Mouse (Mus musculus) embryonic fibroblast, embryonic 13.5 days (primary cell): ENCODE measurements at regions not wholly inside any gene's neighbourhood (a gene's known extent, or its start where the extent isn't known, plus 50 kb on each side); places are given as distances from the start of the nearest gene placed in this dataset.

ENCODE experiments used
- H3K27ac ChIP-seq: 2 replicates; pipeline ENCODE4 v1.5.1; 2012; ENCODE audit warnings: low read length, control low read depth, inconsistent platforms; ENCODE audit not compliant: insufficient read depth
- H3K4me1 ChIP-seq: 2 replicates; pipeline ENCODE4 v1.6.1; 2011; ENCODE audit warnings: low read length; ENCODE audit not compliant: control insufficient read depth, insufficient read depth
- H3K4me3 ChIP-seq: 2 replicates; pipeline ENCODE4 v1.5.1; 2011; ENCODE audit warnings: mild to moderate bottlenecking, control low read depth, low read length; ENCODE audit not compliant: insufficient read depth
- CTCF ChIP-seq: IDR thresholded peaks from 2 replicates; pipeline ENCODE4 v1.5.1; 2011; ENCODE audit warnings: mild to moderate bottlenecking, control low read depth, low read length, moderate library complexity, borderline replicate concordance; ENCODE audit not compliant: insufficient read depth
- POLR2A ChIP-seq: IDR thresholded peaks from 2 replicates; pipeline ENCODE4 v1.6.1; 2011; ENCODE audit warnings: low read depth, mild to moderate bottlenecking, control low read depth, low read length, moderate library complexity

- no peak for TF ChIP-seq CTCF
- TF ChIP-seq POLR2A: no peak
- Histone ChIP-seq H3K27ac (no peak overlapping the region), H3K4me1 (no peaks in the 10 kb centered on the region), H3K4me3 (no peak overlapping the region)
These were observed 52.7 kb upstream of the Rab3gap2 start for GRCm38 (mm10) chr1:185151130-185151799.

GRCm38 (mm10) chr1:185150431-185151129 is 53.3 kb upstream of the Rab3gap2 start:
- Histone ChIP-seq H3K4me3 (no peak overlapping the region), H3K4me1 (no peaks in the 10 kb centered on the region), H3K27ac (no peak overlapping the region)
- no peak for TF ChIP-seq CTCF
- TF ChIP-seq POLR2A: no peak

GRCm38 (mm10) chr1:185144791-185145190 is 59.1 kb upstream of the Rab3gap2 start:
- TF ChIP-seq CTCF: no peak
- TF ChIP-seq POLR2A: no peak
- Histone ChIP-seq H3K27ac (no peak overlapping the region), H3K4me1 (no peaks in the 10 kb centered on the region), H3K4me3 (no peak overlapping the region)

GRCm38 (mm10) chr1:185144006-185144405 is 59.9 kb upstream of the Rab3gap2 start:
- no peaks in the 10 kb centered on the region for H3K4me1 ChIP-seq
- TF ChIP-seq POLR2A: no peak
- TF ChIP-seq CTCF: no peak
- H3K4me3 ChIP-seq: no peak overlapping the region
- H3K27ac ChIP-seq: no peak overlapping the region

GRCm38 (mm10) chr1:185140317-185140716 is 63.6 kb upstream of the Rab3gap2 start:
- Histone ChIP-seq H3K4me3 (no peak overlapping the region), H3K27ac (no peak overlapping the region), H3K4me1 (no peaks in the 10 kb centered on the region)
- TF ChIP-seq POLR2A (no peak), CTCF (no peak)

GRCm38 (mm10) chr1:185128209-185128608 is 75.7 kb upstream of the Rab3gap2 start:
- TF ChIP-seq POLR2A: no peak
- TF ChIP-seq CTCF: no peak
- H3K27ac ChIP-seq: no peak overlapping the region
- no peak overlapping the region for H3K4me3 ChIP-seq
- no peaks in the 10 kb centered on the region for H3K4me1 ChIP-seq

- no peak for TF ChIP-seq POLR2A
- no peak for TF ChIP-seq CTCF
- Histone ChIP-seq H3K4me3 (no peak overlapping the region), H3K4me1 (0 out of 2 replicates have a peak, but pooled peaks cover 2% of the 10 kb centered on the region), H3K27ac (no peak overlapping the region)
These were observed 78.1 kb upstream of the Rab3gap2 start for GRCm38 (mm10) chr1:185125737-185126286.

- Histone ChIP-seq H3K27ac (no peak overlapping the region), H3K4me1 (0 out of 2 replicates have a peak, but pooled peaks cover 2% of the 10 kb centered on the region), H3K4me3 (no peak overlapping the region)
- TF ChIP-seq POLR2A (no peak), CTCF (no peak)
These were observed 82.4 kb upstream of the Rab3gap2 start for GRCm38 (mm10) chr1:185121552-185121951.

- H3K27ac ChIP-seq: no peak overlapping the region
- TF ChIP-seq POLR2A (no peak), CTCF (no peak)
- H3K4me1 ChIP-seq: 0 out of 2 replicates have a peak, but pooled peaks cover 2% of the 10 kb centered on the region
- no peak overlapping the region for H3K4me3 ChIP-seq
These were observed 83.5 kb upstream of the Rab3gap2 start for GRCm38 (mm10) chr1:185120416-185120815.

- H3K27ac ChIP-seq: no peak overlapping the region
- TF ChIP-seq POLR2A (no peak), CTCF (no peak)
- no peak overlapping the region for H3K4me3 ChIP-seq
- H3K4me1 ChIP-seq: 0 out of 2 replicates have a peak, but pooled peaks cover 2% of the 10 kb centered on the region
These were observed 86.2 kb upstream of the Rab3gap2 start for GRCm38 (mm10) chr1:185117711-185118110.
